Mouse (Mus musculus) G1E (cell line): ENCODE data around the gene Ablim1.

ENCODE experiments used
- CTCF ChIP-seq: IDR thresholded peaks from 2 replicates; pipeline ENCODE4 v1.5.1; 2012; ENCODE audit warnings: low read depth, low read length, inconsistent platforms, mixed read lengths
- GATA1 ChIP-seq: IDR thresholded peaks from 2 replicates; pipeline ENCODE4 v1.6.1; 2012; ENCODE audit warnings: borderline replicate concordance, low read length, inconsistent platforms, mixed read lengths
- GATA2 ChIP-seq: IDR thresholded peaks from 2 replicates; pipeline ENCODE4 v1.6.1; 2012; ENCODE audit warnings: low read depth, low read length, inconsistent platforms, borderline replicate concordance
- POLR2AphosphoS5 ChIP-seq: IDR thresholded peaks from 2 replicates; pipeline ENCODE4 v1.6.1; 2012; ENCODE audit warnings: low read depth, low read length, inconsistent platforms; ENCODE audit not compliant: insufficient replicate concordance
- TAL1 ChIP-seq: conservative IDR thresholded peaks from 2 replicates; pipeline ENCODE4 v1.6.1; 2012; ENCODE audit warnings: low read depth, low read length, inconsistent platforms, mixed read lengths

- no peak for TF ChIP-seq GATA1
- TF ChIP-seq CTCF: no peak
- no peak for TF ChIP-seq GATA2
- TF ChIP-seq TAL1: no peak
- no peak for TF ChIP-seq POLR2AphosphoS5
These were observed 186.7 kb downstream of the Ablim1 start for GRCm38 (mm10) chr19:57128037-57128436.
